Mouse (Mus musculus) ZHBTc4 (cell line): ENCODE measurements around the gene Ralgapa2.

Source experiments
- DNase-seq: peaks from one replicate; pipeline ENCODE4 v3.0.0-alpha.2; 2011; ENCODE audit warnings: low read depth, low spot score

The Ralgapa2 gene

DNA sequence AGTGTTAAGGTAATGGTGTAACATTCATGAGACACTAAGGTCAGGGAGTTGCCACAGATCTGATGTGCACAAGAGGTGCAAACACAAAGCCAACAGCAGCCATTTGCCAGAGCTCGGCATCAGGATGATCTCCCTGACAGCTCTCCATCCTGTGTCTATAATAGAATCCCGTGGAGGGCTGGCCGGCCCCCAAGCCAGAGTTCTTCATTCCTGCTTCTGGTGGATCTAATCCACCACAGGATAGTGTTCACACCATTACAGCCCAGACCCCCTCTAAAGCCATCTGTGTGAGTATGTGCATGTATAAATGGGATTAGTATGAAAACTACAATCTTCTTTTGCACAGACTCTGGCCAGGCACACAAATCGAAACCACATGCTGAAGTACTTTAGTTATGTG, 150.2 kb downstream of the Ralgapa2 start:
- DNase-seq = no peak

DNA sequence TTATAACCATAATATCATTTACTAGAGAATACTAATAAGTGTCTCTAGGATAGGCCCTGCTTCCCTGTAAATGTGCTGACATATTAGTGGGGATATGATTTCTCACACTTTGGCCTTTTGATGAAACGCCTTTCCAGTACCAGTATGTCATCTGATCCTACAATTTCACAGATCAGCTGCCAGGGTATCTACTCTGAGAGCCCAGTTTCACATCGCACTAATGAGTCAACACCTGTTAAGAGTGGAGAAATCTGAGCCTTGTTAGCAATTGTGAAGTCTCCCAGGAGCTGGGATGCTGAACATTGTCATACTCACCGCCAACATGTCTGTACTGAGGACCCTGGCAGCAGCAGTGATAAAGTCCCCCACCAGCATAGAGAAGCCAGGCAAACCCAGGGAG, 151.1 kb downstream of the Ralgapa2 start:
- DNase-seq = no peak

DNA sequence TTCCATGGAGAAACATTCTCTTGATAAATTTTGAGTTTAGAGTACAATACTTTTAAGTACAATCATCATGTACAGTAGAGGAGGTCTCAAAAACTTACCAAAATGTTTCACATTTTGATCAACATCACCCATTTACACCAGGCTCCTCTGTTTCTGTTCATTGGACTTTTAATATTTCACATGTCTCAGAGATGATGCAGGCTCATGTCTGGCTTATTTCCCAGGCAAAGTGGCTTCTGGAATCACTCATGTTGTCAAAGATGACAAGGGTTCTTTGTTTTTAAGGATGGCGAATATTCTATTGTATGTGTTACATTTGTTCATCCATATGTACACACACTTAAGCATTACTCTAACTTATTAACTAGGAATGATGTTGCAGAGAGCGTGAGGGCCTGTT, 152.5 kb downstream of the Ralgapa2 start:
- no peak for DNase-seq

DNA sequence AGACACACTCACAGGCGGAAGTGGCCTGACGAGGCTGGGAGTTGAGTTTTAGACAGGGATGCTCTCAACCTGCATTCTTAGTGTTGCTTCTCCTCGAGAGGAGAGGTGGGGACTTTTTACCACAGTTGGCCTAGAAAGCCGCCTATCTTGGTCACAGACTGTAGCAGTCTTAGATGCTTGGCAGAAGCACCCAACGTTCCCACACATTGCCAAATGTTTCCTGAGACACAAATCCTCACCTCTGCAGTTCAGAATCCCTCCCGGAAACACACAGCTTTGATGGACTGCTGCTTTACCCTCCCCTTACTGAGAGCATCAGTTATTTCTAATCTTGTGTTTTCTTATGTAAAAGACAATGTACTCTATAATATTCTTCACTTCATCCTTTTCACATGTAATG, 155.6 kb downstream of the Ralgapa2 start:
- no peak for DNase-seq

DNA sequence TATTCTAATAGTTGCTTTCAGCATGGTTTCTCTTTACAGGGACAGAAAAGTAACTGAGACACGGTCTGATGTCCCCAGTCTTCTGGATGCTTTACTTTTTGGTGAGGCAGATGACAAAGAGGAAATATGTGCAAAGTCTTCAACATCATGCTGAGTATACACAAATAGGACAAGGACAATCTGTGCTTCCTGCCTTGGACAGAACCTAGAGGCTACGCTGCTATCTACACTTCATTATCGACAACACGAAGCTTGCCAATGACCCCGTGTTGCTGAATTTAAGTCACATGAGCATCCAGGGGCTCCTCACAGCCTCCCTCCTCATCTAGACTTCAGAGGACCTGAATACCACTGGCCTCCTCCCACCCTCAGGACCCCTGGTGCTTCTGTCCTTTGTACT, 161.9 kb downstream of the Ralgapa2 start:
- DNase-seq = no peak

DNA sequence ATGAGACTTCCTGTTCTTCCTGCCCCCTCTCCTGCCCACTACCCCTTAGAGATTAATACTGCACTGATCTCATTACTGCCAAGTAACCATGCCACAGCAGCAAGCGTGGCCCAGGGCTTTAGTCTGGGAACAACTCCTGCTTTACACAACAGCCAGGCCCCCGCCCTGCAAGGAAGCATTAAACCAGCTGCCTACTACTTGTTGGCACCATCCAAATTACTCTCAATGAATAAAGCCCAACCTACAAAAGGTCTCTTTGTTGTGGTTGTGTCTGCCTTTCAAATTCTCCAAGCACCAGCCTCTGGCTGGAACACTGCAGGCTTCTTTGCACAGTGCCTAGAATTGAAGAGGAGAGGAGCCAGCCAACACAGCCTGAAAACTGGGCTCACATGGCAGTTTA, 164.2 kb downstream of the Ralgapa2 start:
- no peak for DNase-seq

DNA sequence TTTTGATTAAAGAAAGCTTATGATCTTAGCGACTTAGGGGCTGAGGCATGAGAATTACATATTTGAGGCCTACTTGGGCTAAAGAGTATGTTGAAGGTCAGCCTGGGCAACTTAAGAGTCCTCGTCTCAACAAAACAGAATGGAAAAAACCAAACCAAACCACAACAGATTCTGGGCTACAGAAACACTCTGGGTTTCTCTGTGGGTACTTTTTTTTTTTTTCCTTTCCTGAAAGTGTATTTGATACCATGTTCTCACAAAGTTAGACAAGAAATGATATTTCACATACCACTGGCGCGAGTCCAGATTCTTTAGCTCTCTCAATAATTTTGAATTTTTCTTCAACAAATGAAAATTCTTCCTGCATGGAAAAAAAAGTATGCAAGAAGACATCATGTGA, 172.1 kb downstream of the Ralgapa2 start:
- DNase-seq = no peak

DNA sequence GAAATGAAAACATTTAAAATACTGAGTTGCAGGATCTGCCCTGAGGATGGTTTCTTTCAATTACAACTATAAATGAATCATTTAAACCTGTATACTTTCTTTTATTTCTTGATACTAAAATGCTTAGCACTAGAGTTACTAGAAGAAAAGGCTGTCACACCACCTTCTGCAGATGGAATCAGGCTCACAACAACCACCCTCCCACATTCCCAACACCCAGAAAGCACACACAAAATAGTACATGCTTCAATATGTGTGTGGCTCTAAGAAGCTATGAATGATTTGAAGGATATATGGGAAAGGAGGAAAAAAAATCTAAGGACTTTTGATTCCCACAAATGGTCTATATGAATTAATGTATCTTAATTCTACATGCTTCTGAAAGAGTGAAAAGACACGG, 174.6 kb downstream of the Ralgapa2 start:
- no peak for DNase-seq

DNA sequence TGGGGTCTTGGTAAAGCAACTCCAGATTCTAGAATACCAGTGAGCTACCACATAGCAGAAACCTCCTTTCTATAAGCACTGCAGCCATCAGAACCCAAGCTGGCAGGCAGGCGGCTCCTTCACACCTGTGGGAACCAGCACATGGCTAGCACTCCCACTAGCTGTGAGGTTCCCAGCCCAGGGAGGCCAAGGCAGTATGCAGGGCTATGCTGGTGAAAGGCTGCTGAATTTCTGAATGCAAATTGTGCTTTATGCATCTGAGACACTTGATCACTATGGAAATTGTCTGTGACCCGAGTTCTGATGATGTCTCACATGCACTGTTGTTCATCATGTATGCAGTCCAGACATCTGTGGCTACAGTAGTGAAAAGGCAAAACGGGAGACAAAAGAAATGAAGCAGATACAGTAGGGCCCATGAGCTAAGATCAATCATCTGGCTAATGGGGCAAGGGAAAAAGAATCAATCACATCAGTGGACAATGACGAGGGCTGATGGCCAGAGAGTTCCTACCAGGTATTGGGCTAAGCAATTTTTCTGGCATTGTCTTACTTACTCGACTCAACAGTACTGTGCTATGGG, 180.2 kb downstream of the Ralgapa2 start:
- DNase-seq = no peak

DNA sequence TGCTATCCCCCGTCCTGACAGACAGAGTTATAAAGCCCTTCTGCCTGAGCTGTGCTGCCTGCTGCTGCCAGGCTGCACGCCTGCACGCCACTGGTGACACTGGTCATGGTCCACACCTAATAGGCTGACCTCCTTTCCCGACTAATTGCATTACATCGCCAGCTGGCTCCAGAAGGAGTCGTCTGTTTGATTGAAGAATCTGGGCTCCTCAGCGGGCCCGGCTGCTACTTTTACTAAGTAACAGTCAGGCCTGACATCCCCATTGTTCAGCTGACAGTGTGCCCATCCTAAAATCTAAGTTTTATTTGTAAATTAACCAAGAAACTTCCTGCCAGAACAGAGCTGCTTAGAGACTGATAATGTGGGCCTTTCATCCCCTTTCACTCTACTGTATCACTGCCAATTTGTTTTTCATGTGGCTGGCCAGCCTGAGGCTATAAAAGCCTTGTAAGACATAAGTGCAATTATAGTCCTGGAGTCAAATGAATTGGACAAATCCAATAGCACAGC, 181.3 kb downstream of the Ralgapa2 start:
- no peak for DNase-seq

DNA sequence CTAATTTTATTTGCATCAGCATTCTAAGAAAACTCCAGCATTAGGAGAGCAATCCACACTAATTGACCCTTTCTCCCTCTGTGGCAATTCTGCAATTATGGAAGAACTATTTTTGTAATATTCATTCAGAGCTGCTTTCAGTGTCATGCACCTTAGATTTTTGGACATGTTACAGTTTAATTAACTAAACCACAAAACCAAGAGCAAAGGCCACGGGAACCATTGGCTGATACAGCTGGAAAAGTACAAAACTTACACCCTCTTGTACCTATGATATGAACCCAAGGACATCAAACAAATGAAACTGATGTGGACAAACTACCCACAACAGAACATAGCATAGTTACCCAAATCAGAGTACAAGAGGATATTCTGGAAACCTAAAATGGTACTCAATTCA, 182.0 kb downstream of the Ralgapa2 start:
- DNase-seq = no peak

DNA sequence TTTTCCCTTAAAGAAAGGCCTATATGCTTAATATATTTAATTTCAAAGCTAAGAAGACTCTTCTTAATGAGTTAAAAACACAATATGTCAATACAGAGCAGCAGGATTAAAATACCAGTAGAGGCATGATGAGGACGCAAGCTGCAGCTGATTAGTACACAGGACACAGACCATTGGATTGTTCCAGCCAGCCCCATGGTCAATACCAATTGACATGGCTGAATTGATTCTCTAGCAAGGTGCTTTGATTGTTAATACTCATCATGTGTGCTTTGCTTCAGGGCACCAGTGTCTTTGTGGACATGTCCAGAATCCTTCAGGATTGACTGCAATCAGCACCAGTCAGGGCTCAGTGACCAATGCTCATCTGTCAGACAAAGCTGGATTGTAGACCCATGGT, 185.5 kb downstream of the Ralgapa2 start:
- DNase-seq = no peak

DNA sequence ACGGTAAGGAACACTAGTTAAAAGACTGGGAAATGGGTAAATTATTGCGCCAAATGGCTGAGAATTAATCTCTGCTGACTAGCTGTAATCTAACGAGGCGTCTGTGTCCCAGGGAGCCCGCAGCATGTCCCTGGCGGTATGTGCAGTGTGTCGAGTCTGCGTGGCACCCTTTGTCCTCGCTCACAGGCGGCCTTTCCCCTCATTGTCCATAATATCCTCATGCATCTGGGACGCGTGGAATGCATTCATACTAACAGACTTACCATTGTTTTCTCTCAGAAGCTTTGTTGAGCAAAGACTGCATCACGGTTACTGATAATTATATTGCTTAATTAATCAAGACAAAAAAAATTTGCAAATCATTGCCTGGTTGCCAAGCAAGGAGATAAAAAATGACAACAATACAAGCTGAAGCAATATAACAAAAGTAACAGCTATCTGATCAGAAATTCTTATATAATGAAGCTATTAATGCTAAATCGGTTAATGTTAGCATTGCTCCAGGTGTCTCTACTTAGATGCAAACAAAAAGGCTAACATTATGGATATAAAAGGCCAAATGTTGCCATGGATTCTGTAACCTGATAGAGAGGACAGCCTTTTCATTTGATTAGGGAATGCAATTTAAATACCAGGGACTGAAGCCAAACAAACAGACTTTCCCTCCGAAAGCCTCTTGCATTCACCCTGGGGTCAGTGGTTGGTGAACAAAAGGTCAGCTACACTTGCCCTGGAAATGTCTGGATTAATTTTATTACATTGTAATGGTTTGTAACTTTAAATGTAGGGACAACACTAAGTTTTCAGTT, 187.0 kb downstream of the Ralgapa2 start:
- no peak for DNase-seq

DNA sequence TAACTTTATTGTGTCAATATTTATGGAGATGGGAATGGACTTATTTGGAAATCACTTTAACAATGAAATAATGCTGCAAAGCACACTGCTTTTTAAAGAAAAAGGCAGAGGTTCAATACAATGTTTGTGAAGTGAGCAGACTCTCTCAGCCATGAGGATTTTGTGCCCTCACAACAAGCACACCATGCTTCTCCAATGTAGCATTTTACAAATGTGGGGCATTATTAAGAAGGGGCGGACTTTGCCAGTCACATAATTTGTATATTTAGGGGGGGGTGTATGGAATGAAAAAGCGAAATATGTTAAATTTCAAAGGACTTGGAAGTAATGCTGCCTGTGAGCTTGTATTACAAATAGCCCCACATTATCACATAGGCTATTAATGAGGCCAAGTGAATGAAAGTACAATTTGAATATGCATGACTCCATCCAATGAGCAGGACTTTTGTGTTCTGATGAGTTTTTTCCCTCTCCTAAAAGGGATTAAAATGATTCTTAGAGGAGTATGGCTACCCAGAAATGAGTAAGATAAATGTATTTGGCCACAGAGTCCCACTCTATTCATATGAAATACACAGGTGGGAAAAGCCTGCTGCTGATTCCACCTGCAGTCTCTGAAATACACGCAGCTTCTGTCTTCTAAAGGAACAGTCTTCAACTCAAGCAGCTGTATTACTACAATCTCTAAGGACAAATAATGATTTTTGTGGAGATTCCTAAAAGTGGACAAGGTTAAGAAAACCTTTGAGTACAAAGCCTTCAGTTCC, 187.8 kb downstream of the Ralgapa2 start:
- no peak for DNase-seq

DNA sequence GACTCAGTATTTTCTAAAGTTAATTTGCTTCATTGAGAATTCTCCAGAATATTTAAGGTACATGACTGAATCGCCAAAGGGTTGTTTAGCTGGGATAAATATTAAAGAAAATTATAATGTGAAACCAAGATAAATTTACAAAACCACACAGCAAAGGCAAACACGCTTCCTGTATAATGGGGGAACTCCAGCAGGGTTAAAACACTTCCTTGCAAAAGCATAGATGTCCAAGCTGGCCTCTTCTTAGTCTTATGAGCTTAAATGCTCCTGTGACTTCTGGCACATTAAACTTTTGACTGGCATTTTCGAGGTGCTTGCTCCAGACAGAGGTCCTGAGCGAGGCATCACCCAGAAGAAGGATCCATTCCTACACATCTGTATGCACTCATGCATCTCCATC, 188.6 kb downstream of the Ralgapa2 start:
- no peak for DNase-seq

DNA sequence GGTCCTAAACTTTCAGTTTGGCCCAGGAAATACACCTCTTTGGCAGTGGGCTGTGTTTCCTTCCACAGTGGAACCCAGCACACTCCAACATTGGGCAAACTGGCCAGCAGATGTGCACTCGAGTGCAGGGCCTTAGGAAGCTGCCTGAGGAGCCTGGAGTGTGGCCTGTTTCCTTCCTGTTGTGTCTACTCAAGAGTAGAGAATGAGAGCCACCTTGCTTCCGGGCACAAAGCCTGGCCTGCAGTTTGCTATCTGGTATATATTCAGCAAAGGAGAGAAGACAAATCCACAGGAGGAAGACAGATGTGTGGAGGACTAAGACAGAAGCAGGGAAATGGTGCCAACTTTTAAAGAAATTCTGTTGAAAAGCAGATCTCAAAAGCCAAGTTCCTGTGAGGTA, 189.4 kb downstream of the Ralgapa2 start:
- no peak for DNase-seq

DNA sequence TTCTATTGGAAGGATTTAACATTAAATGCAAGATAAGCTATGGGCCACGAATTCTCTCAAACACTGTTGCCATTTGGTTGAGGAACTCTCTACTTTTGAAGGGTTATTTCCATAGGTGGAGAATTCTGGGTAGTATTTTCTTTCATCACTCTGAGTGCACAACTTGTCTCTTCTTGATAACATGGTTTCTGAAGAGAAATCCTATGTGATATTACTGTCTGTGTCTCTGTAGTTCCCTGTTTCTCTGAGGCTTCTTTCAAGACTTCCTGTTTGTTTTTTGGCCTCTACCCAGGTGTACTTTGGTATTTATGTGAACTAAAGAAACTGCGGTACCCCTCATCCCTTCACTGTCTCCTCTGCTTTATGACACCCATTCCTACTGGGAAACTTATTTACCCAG, 190.1 kb downstream of the Ralgapa2 start:
- no peak for DNase-seq

DNA sequence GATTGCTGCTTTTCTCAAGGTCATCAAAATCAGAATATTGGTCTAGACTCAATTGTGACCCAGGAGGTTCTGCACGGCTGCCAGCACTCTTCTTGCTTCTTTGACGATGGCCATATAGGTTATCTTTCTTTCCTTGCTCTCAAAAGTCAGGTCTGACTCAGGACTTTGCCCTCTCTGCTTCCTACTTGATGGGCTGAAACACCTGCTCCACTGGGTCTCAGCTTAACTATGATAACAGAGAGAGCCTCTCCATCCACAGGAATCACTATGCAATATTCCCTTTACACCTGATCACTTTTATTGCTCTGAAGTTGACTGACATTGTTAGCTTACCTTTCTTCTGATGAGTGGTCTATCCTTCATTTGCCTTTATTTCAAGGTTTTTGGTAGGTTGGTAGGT, 191.5 kb downstream of the Ralgapa2 start:
- DNase-seq = no peak

DNA sequence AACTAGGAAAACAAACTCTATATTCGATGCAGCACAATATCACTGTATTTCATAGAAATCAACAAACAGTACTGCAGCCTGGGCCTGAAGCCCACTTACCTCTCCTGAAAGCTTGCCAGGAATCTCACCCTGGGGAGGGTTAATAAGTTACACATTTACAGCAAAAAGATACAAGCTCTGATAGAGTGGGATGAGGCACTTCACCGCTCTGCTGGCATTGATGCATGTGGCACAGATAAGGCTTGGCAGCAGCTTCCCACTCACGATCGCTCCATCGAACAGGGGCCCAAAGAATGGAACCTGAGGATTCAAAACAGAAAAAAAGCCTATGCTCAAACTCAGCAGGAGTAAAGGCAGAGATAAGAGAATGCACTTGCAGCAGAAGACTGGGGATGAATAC, 197.4 kb downstream of the Ralgapa2 start:
- DNase-seq = no peak

DNA sequence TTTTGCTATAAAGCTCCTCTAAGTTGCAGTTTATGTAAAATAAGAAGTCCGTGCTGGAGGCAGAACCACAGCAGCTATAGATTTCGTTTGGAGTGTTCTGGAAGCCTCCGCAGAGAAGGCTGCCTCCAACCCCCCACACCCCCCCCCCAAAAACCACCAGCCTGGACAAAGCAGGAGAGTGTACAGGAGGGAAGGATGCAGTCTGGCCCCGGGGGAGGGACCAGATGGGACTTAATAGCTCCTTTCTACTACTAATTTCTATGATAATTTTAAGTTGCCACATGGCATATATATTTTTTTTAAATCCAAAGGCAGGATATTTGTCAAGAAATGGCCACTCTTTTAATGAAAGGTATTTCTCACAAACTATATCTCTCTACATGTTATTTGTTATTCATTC, 198.3 kb downstream of the Ralgapa2 start:
- no peak for DNase-seq

DNA sequence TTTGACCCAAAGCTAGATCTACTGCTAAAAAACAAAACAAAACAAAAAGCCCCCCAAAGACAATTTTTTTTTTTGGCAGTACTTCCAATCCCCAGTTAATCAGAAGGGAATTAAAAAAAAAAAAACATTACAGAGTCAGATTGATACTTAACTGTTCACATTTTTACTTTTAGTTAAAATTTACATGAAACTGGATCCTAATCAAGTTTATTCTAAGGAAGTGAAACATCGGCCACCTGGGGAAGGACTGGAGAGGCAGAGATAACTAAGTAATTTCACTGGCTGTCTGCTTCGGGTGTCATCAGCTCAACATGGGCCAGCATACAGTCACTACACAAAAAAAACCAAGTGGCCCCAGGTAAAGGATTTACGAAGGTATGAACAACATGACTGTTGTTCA, 201.4 kb downstream of the Ralgapa2 start:
- no peak for DNase-seq

DNA sequence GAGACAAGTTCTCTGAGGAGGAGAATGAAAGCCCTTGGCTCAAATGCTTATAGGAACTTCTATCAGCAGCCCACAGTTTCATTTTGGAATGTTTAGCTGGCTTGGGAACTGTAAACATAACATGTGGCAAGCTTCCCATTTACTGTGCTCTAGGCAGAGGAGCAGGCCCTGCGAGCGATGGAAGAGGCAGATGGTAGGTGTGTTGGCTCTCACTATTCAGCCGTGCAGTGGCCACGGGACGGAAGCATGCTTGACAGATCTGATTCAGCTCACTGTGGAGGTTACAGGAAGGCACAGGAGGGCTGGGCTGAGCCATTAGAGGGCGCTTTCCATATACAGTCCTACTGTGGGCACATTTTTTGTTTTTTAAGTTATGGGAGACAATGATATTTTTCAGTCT, 201.9 kb downstream of the Ralgapa2 start:
- no peak for DNase-seq

DNA sequence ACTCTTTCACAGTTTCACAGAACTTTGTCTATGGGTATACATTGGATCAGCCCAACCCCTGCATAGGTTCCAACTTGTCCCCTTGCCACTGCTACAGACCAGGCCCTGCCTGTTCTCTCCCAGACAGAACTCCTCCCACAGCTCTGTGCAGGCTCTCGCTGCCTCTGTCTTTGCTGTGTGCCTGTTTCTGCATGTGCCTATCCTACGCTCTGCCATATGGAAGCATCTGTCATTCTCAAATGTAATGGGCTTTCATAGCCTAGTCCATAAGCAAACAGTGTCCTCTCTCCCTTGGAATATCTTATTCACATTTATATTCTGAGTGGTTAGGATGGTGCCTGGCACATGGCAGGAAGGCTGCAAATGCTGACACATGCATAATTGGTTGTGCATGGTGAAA, 202.7 kb downstream of the Ralgapa2 start:
- DNase-seq = no peak
